Mouse (Mus musculus): ENCODE results near the gene Il17rc. TPM values are rescaled to one million over a fixed set of nuclear protein-coding genes. Genes with fewer than 3 reads are reported as not detected.

The Il17rc gene
- polyA plus RNA-seq, 1 experiment from 2014 or later, result 4.7 TPM

DNA sequence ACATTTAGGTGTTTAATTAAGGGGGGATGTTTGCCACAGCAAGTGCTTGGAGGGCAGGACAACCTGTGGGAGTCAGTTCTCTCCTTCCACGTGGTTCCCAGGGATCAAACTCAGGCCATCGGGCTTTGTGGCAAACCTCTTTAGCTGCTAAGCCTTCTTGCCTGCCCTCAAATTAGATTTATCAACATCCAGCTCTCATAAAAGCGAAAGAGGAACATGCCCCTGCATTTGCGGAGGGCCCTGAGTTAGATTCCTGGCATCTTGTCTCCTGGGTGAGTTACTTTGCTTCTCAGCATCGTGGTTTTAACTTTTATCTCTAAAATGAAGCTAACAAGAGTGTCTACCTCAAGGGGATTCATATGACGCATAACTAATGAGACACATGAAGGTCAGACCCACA is 28.1 kb downstream of the Il17rc start:
- Histone ChIP-seq H3K36me3 (no peaks in the 10 kb centered on the region), H3K9me3 (replicated peaks) (peaks cover 6% of the 10 kb centered on the region; the same call in 1 of the 2 replicates), H3K27me3 (replicated peaks) (peaks cover 76% of the 10 kb centered on the region), H3K9ac (no peak overlapping the region), H3K4me3 (no peak overlapping the region), H3K27ac (ENCODE audit: poor library complexity, severe bottlenecking) (no peak overlapping the region), H3K4me2 (no peak overlapping the region), H3K4me1 (replicated peaks) (peaks cover 15% of the 10 kb centered on the region)
- WGBS, result 70% methylated on average over 6 of the region's 6 CpGs
- ATAC-seq (ENCODE audit: insufficient number of reproducible peaks, low FRiP score), result no peak

DNA sequence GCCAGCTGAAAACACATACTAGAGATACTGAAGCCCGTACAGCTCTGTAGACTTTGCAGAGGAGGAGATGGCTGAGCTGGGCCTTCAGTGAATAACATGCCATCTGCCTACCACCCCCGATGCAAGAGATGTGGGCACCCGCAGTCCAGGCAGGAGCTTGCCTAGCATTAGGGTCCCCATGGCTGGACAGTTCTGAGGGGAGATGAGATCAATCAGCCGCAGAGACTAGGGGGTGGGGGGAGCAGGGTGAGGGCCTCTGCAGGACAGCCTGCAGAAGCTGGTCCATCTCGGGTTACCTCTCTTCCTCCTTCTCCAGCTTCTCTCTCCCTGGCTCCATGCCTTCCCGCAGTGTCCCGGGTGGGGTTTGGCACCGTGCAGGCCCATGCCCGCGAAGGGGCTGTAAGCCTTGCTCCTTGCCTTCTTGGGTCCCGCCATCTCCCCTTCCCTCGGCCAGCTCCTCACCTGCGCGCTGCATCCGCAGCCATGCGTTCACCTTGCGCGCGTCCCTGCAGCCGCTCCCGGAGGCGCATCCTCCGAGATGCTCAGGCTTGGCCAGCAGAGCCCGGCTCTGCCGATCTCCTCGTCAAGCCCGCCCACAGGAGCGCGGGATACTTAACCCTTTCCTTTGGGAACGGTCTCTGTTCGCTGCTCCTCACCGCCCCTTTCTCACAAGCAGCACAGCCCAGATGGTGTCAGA is 30.3 kb downstream of the Il17rc start, which contains the start of gene Prrt3:
TSS of gene Prrt3 (minus strand) at position 544 of the 697 bp plus-strand sequence.
- Histone ChIP-seq H3K36me3 (no peaks in the 10 kb centered on the region), H3K4me2 (peak within 1 kb of the TSS; percentile 66), H3K27ac (ENCODE audit: poor library complexity, severe bottlenecking) (no peak within 1 kb of the TSS), H3K9me3 (replicated peaks) (peaks cover 6% of the 10 kb centered on the region; the same call in 1 of the 2 replicates), H3K9ac (peak within 1 kb of the TSS; percentile 13; the same call in 1 of the 2 replicates), H3K4me1 (replicated peaks) (peaks cover 6% of the 10 kb centered on the region), H3K4me3 (peak within 1 kb of the TSS; percentile 30), H3K27me3 (replicated peaks) (peaks cover 58% of the 10 kb centered on the region)
- WGBS, result 3% methylated on average over 32 of the region's 32 CpGs
- ATAC-seq (ENCODE audit: insufficient number of reproducible peaks, low FRiP score), result no peak; the same call in 1 of the 2 replicates

DNA sequence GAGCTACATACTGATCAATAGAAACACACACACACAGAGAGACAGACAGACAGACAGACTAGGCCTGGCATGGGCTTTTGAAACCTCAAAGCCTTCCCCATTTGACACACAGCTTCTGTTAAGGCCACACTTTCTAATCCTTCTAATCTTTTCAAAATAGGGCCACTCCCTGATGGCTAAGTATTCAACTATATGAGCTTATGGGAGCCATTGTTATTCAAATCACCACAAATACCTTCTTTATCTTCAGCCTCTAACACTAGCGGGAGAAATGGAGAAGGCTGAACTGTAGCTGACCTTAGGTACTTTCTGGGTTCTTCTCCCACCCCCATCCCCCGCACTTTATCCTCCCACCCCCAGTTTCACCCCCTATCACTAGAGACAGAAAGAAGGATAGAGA is 31.6 kb downstream of the Il17rc start:
- no peak overlapping the region for H3K4me3 ChIP-seq
- H3K27ac ChIP-seq (ENCODE audit: poor library complexity, severe bottlenecking), result no peak overlapping the region
- no peak for ATAC-seq (ENCODE audit: insufficient number of reproducible peaks, low FRiP score)
- H3K9ac ChIP-seq, result no peak overlapping the region
- peaks cover 45% of the 10 kb centered on the region for H3K27me3 ChIP-seq (replicated peaks)
- peaks cover 6% of the 10 kb centered on the region for H3K4me1 ChIP-seq (replicated peaks)
- no peak overlapping the region for H3K4me2 ChIP-seq
- 60% methylated on average over 2 of the region's 2 CpGs for WGBS
- H3K9me3 ChIP-seq (replicated peaks), result peaks cover 6% of the 10 kb centered on the region; the same call in 1 of the 2 replicates
- H3K36me3 ChIP-seq, result no peaks in the 10 kb centered on the region

DNA sequence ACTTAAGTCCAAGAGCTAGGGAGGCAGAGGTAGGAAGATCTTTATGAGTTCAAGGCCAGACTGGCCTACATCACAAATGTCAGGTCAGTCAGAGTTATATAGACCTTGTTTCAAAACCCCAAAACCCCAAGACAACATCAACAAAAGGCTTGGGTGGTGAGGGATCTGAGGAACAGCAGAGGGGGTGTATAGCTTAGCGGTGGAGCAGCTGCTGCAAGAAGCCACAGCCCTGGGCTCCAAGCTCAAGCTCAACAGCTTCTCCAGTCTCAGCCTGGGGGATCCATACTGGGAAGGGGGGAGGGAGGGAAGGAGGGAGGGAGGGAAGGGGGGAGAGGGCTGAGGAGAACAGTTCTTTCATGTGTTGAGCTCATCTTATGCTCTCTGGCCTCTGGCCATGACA is 34.5 kb downstream of the Il17rc start:
- no peak for ATAC-seq (ENCODE audit: insufficient number of reproducible peaks, low FRiP score)
- H3K9ac ChIP-seq, result no peak overlapping the region
- peaks cover 14% of the 10 kb centered on the region for H3K4me1 ChIP-seq (replicated peaks)
- peaks cover 6% of the 10 kb centered on the region; the same call in 1 of the 2 replicates for H3K9me3 ChIP-seq (replicated peaks)
- no peak overlapping the region for H3K4me2 ChIP-seq
- 94% methylated on average over 1 of the region's 1 CpGs for WGBS
- peaks cover 25% of the 10 kb centered on the region for H3K27me3 ChIP-seq (replicated peaks)
- no peak overlapping the region for H3K27ac ChIP-seq (ENCODE audit: poor library complexity, severe bottlenecking)
- no peaks in the 10 kb centered on the region for H3K36me3 ChIP-seq
- no peak overlapping the region for H3K4me3 ChIP-seq

DNA sequence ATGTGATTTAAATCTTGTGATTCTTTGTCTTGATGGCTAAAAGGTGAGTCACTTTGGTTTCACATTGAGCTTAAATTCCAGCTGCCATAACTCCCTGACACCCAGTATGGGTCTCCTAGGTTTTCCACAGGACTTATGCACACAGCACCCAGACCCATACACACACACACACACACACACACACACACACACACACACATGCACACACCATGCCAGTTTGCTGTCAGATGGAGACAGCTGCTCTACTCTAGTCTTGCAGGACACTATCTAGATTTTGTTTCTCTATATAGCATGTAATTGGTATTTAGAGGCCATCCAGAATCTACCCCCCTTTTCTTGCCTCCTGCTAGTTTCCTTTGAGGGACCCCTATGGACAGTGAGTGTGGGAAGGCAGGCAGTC is 35.9 kb downstream of the Il17rc start:
- no peak overlapping the region for H3K9ac ChIP-seq
- H3K4me2 ChIP-seq, result no peak overlapping the region
- peaks cover 6% of the 10 kb centered on the region; the same call in 1 of the 2 replicates for H3K9me3 ChIP-seq (replicated peaks)
- H3K4me1 ChIP-seq (replicated peaks), result peaks cover 8% of the 10 kb centered on the region; the same call in 1 of the 2 replicates
- ATAC-seq (ENCODE audit: insufficient number of reproducible peaks, low FRiP score), result no peak
- H3K27me3 ChIP-seq (replicated peaks), result peaks cover 11% of the 10 kb centered on the region
- H3K4me3 ChIP-seq, result no peak overlapping the region
- no peak overlapping the region for H3K27ac ChIP-seq (ENCODE audit: poor library complexity, severe bottlenecking)
- no peaks in the 10 kb centered on the region for H3K36me3 ChIP-seq

DNA sequence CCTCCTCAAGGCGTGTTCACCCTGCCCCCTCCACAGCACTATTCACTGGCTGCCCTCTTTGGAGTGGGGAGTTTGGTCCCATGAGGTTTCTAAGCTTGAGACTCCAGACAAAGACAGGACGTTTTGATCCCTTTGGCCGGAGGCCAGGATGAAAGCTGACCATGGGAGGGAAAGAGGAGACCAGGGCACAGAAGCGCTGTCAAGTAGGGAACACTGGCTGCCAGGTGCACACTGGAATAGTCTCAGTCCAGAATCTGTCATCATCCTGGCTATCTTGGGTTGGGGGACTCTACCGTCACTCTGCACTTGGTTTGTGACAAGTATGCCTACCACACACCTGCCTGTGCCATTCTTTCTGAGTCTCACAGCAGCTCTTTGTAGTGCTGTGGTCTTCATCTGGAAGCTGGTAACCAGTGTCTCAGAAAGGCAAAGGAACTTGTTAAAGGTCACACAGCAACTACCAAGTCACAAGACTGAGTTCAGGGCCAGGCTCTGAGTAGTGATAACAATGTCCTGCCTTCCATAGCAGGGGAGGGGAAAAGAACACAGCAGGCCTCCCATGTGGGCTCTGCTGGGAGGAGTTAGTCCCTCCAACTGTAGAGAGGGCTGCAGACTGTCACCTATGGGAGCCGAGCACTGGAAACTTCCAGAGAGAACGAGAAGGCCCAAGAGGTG is 37.2 kb downstream of the Il17rc start:
- WGBS, result 55% methylated on average over 7 of the region's 7 CpGs
- Histone ChIP-seq H3K4me2 (no peak overlapping the region), H3K27ac (ENCODE audit: poor library complexity, severe bottlenecking) (no peak overlapping the region), H3K27me3 (replicated peaks) (no peaks in the 10 kb centered on the region), H3K9ac (no peak overlapping the region), H3K4me3 (no peak overlapping the region), H3K36me3 (peaks cover 8% of the 10 kb centered on the region), H3K4me1 (replicated peaks) (peaks cover 8% of the 10 kb centered on the region; the same call in 1 of the 2 replicates), H3K9me3 (replicated peaks) (0 out of 2 replicates have a peak, but pooled peaks cover under 1% of the 10 kb centered on the region)
- ATAC-seq (ENCODE audit: insufficient number of reproducible peaks, low FRiP score), result no peak

DNA sequence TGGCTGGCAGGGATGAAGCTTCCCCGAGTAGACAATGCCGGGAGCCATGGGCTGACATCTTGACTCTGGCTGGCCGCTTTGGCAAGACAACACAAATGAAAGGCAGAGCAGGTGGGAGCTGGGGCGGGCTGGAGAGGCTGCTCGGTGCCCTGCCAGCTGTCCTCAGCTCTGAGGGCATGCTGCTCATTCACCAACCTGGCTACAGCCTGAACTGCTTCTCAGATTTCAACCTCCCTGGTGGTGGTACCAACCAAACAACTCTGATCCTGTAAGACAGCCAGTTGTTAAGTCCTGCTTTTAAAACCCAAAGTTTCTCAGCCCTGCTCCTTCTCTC is 37.7 kb downstream of the Il17rc start:
- Histone ChIP-seq H3K9ac (no peak overlapping the region), H3K27ac (ENCODE audit: poor library complexity, severe bottlenecking) (no peak overlapping the region)
- no peak for ATAC-seq (ENCODE audit: insufficient number of reproducible peaks, low FRiP score)

DNA sequence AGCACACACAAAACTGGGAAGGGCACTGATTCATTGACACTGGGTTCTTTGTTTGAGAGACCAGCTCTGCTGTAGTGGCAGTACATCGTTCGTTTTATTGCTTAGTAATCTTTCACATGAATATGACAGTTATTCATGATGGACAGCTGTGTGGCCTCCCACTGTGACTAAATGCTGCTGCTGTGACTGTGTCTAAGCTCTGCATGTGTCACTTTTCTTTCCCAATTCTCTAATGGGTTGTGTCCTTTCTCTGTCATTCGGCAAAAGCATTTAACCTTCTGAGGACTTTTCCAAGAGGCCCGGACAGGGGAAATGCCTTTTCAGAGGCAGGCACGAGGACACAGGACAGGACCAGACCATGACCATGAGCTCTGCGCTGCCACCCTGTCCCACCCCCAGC is 42.7 kb downstream of the Il17rc start:
- H3K4me3 ChIP-seq, result no peak overlapping the region
- no peak overlapping the region for H3K4me2 ChIP-seq
- H3K27me3 ChIP-seq (replicated peaks), result no peaks in the 10 kb centered on the region
- H3K36me3 ChIP-seq, result peaks cover 62% of the 10 kb centered on the region
- H3K9me3 ChIP-seq (replicated peaks), result peaks cover 8% of the 10 kb centered on the region; the same call in 1 of the 2 replicates
- no peak for ATAC-seq (ENCODE audit: insufficient number of reproducible peaks, low FRiP score)
- H3K27ac ChIP-seq (ENCODE audit: poor library complexity, severe bottlenecking), result no peak overlapping the region
- H3K4me1 ChIP-seq (replicated peaks), result no peaks in the 10 kb centered on the region
- 92% methylated on average over 6 of the region's 6 CpGs for WGBS
- H3K9ac ChIP-seq, result no peak overlapping the region

More for the DNA sequence above, 37.7 kb downstream of the Il17rc start:
- Histone ChIP-seq H3K4me2 (no peak overlapping the region), H3K36me3 (peaks cover 13% of the 10 kb centered on the region), H3K9me3 (replicated peaks) (0 out of 2 replicates have a peak, but pooled peaks cover 1% of the 10 kb centered on the region), H3K27me3 (replicated peaks) (no peaks in the 10 kb centered on the region), H3K4me1 (replicated peaks) (peaks cover 8% of the 10 kb centered on the region; the same call in 1 of the 2 replicates), H3K4me3 (no peak overlapping the region)
- 55% methylated on average over 5 of the region's 5 CpGs for WGBS

DNA sequence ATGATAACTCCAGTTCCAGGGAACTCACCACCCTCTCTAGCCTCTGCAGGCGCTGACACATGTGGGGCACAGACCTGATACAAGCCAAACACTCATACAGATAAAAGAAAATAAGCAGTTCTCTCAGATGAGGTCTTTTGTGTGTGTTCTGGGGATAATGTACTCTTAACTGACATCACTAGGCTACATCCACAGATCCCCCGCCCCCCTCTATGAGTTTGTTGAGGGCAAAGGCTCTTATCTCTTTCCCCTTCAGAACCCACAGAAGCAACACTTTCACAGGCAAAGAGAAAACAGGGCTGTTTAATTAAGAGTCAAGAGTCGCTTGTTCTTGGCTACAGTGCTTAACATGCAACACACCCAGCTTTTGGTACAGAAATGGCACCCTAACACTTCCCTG is 43.4 kb downstream of the Il17rc start:
- H3K4me3 ChIP-seq, result no peak overlapping the region
- no peak overlapping the region for H3K9ac ChIP-seq
- H3K9me3 ChIP-seq (replicated peaks), result peaks cover 8% of the 10 kb centered on the region; the same call in 1 of the 2 replicates
- no peak overlapping the region for H3K27ac ChIP-seq (ENCODE audit: poor library complexity, severe bottlenecking)
- H3K4me1 ChIP-seq (replicated peaks), result no peaks in the 10 kb centered on the region
- H3K27me3 ChIP-seq (replicated peaks), result no peaks in the 10 kb centered on the region
- no peak overlapping the region for H3K4me2 ChIP-seq
- ATAC-seq (ENCODE audit: insufficient number of reproducible peaks, low FRiP score), result no peak
- peaks cover 68% of the 10 kb centered on the region for H3K36me3 ChIP-seq
- 91% methylated on average over 3 of the region's 3 CpGs for WGBS

DNA sequence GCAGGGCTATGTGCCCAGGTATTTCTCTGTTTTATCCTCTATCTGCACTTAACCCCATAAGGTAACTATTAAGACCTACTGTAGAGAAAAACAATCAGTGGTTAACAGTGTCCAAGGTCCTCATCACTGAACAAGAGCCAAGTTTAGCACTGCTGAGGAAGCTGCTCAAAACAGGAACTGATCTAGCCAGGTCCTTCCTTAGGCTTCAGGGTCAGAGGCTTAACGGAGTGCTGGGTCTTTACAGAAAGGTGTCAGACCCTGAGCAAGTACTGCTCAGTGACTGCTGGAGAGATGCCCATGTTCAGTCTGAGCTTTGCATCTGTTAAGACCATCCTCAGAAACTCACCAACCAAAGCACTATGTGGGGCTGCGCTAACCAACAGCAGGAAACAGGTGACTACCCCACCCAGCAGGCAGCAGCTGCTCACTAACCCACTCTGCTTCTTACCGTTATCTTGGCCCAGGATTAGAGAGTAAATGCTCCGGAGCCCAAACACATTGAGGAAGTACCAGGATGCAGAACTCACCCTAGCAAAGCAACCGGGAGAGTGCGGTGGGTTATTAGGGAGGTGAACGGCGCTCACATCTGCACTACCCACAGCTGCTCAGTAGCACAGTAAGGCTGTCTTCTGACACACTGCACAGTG is 46.3 kb downstream of the Il17rc start:
- H3K9me3 ChIP-seq (replicated peaks), result peaks cover 8% of the 10 kb centered on the region; the same call in 1 of the 2 replicates
- no peak for ATAC-seq (ENCODE audit: insufficient number of reproducible peaks, low FRiP score)
- no peak overlapping the region for H3K9ac ChIP-seq
- no peak overlapping the region for H3K27ac ChIP-seq (ENCODE audit: poor library complexity, severe bottlenecking)
- no peak overlapping the region for H3K4me2 ChIP-seq
- H3K4me1 ChIP-seq (replicated peaks), result no peaks in the 10 kb centered on the region
- H3K4me3 ChIP-seq, result no peak overlapping the region
- peaks cover 97% of the 10 kb centered on the region for H3K36me3 ChIP-seq
- no peaks in the 10 kb centered on the region for H3K27me3 ChIP-seq (replicated peaks)
- 93% methylated on average over 8 of the region's 8 CpGs for WGBS

DNA sequence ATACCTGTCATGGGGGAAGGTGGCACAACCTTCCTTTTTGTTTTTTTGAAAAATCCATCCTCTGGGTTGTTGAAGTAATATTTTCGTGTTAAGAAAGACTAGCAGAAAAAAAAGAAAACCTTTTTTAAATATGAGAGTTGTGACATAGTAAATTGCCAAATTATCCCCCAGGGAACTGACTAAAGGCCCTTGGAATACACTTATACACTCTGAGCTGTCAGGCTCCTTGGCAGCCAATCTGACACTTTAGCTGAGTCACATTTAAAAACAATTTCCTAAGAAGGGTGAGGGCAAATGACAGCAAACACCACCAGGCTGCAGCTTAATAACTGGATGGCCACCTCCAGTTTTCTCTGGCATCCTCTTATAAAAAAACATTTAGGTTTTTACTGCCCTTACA is 51.1 kb downstream of the Il17rc start:
- Histone ChIP-seq H3K9ac (no peak overlapping the region), H3K9me3 (replicated peaks) (no peaks in the 10 kb centered on the region), H3K27me3 (replicated peaks) (no peaks in the 10 kb centered on the region), H3K4me1 (replicated peaks) (no peaks in the 10 kb centered on the region), H3K4me3 (no peak overlapping the region), H3K4me2 (no peak overlapping the region), H3K27ac (ENCODE audit: poor library complexity, severe bottlenecking) (no peak overlapping the region), H3K36me3 (peaks cover 75% of the 10 kb centered on the region)
- 84% methylated on average over 1 of the region's 1 CpGs for WGBS
- no peak for ATAC-seq (ENCODE audit: insufficient number of reproducible peaks, low FRiP score)
